Mouse (Mus musculus) heart, embryonic 15.5 days (tissue): ENCODE results near the gene Hdhd5. TPM values are rescaled to one million over a fixed set of nuclear protein-coding genes. Genes with fewer than 3 reads are reported as not detected.
A peak's percentile ranks its signal among the peaks of the same experiment; 100 is the strongest.

Source experiments
- ATAC-seq: fragments of 200-750 bp; cut with Nextera tagmentation; replicated peaks from 2 replicates; pipeline ENCODE4 v1.8.0; 2017; ENCODE audit warnings: low read depth, moderate TSS enrichment; ENCODE audit not compliant: insufficient number of reproducible peaks, insufficient read depth, low FRiP score
- H3K27ac ChIP-seq: fragments of 300-500 bp; sonication (generic); 2 replicates; pipeline ENCODE4 v1.5.1; 2015; ENCODE audit warnings: mild to moderate bottlenecking, inconsistent platforms
- H3K27me3 ChIP-seq: fragments of 300-500 bp; sonication (generic); 2 replicates; pipeline ENCODE4 v1.6.1; 2015; ENCODE audit warnings: inconsistent platforms
- H3K36me3 ChIP-seq: fragments of 300-500 bp; sonication (generic); 2 replicates; pipeline ENCODE4 v1.6.1; 2015; ENCODE audit warnings: mild to moderate bottlenecking, inconsistent platforms
- H3K4me1 ChIP-seq: fragments of 300-500 bp; sonication (generic); replicated peaks from 2 replicates; pipeline ENCODE4 v1.6.1; 2015; ENCODE audit warnings: inconsistent platforms
- H3K4me2 ChIP-seq: fragments of 300-500 bp; sonication (generic); 2 replicates; pipeline ENCODE4 v1.6.1; 2015; ENCODE audit warnings: inconsistent platforms, mild to moderate bottlenecking, moderate library complexity
- H3K4me3 ChIP-seq: fragments of 300-500 bp; sonication (generic); 2 replicates; pipeline ENCODE4 v1.5.1; 2015; ENCODE audit warnings: mild to moderate bottlenecking, inconsistent platforms
- H3K9ac ChIP-seq: fragments of 300-500 bp; sonication (generic); 2 replicates; pipeline ENCODE4 v1.6.1; 2015; ENCODE audit warnings: mild to moderate bottlenecking, inconsistent platforms
- H3K9me3 ChIP-seq: fragments of 300-500 bp; sonication (generic); replicated peaks from 2 replicates; pipeline ENCODE4 v1.6.1; 2016; ENCODE audit warnings: inconsistent platforms
- WGBS: fragments of 180-500 bp; shearing (Covaris S2); methylation state at CpG from one replicate; pipeline ENCODE4 v1.1.7; 2015; ENCODE audit warnings: mixed read lengths; 5-methylcytosine and 5-hydroxymethylcytosine counted together
- polyA plus RNA-seq: library from polyadenylated mRNA; unstranded; fragments of >200 nt; fragmentation: Nextera tagmentation; extraction: Ambion mirVana; gene quantifications from 2 replicates; pipeline ENCODE4 v1.2.1, GENCODE M21; 2015

The Hdhd5 gene
- polyA plus RNA-seq, 1 experiment from 2014 or later: 12.4 TPM

DNA sequence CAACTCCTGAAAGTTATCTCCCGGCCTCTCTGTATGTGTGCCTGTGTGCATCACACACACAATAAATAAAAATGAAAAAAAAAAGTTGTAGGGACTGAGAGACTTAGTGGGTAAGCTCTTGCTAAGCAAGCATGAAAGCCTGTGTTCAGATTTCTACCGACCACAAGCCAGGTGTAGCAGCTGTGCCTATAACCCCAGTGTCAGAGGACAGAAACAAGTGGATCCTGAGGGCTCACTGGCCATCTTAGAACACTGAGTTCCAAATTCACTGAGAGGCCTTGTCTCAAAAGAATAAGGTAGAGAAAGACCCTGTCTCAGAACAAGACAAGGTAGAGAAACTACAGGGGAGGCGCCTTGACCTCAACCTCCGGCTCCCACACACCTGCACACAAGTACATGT is 62.9 kb downstream of the Hdhd5 start:
- H3K4me1 ChIP-seq: peaks cover 52% of the 10 kb centered on the region
- H3K27me3 ChIP-seq: peaks cover 19% of the 10 kb centered on the region
- H3K4me3 ChIP-seq: no peak overlapping the region
- H3K27ac ChIP-seq: no peak overlapping the region
- H3K9me3 ChIP-seq: no peaks in the 10 kb centered on the region
- H3K4me2 ChIP-seq: no peak overlapping the region
- H3K9ac ChIP-seq: no peak overlapping the region
- no peaks in the 10 kb centered on the region for H3K36me3 ChIP-seq
- WGBS: 88% methylated on average over 4 of the region's 4 CpGs
- ATAC-seq: no peak

DNA sequence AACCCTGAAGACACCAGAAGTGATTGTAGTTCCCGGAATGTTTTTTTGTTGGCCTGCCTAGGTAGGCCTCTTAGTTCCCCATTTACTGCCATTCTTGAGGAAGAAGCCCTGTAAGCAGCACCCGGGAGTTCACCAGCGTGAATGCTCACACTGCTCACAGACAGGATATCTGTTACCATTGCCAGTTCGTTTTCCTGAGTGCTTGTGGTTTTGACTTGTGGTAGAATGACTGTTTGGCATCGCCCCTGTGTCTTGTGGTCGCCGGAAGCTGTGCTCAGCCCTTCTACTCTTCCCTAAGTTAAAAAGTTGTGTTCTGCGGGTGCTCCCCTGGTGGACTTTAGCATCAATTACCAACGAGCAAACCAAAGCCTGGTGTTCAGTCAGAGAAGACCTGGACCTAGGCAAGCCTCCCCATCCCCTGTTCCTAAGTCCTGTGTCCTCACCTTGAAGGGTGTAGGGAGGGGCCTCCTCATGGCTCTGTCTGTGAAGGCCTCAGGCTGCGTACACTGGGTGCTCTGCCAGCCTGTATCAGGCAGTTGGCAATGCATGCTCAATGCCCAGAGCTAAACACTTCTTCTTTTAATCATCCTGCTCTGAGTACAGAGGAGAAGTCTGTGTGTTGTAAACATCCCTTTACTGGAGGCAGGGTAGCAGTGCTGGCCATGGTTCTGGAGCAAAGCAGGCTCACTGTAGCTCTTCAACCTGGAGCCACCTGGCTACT is 64.3 kb downstream of the Hdhd5 start:
- no peak overlapping the region for H3K4me2 ChIP-seq
- 71% methylated on average over 10 of the region's 10 CpGs for WGBS

DNA sequence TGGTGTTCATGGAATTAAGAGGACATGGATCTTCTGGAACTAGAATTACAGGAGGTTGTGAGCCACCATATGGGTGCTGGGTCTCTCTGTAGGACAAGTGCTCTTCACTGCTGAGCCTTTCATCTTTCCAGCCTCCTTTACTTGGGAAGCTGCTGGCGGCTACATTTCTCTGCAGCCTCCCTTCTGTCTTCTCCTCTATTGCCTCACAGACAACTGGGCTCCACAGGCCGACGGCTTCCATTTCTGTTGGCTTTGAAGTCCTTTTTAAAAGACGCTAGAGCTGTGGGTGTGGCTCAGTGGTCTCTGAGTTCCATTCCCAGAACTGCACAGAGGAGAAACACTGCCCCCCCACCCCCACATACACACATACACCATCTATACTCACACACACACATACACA is 65.7 kb downstream of the Hdhd5 start:
- no peak for ATAC-seq
- WGBS: 57% methylated on average over 4 of the region's 4 CpGs

More for the DNA sequence above, 64.3 kb downstream of the Hdhd5 start:
- no peak overlapping the region for H3K4me3 ChIP-seq
- peaks cover 44% of the 10 kb centered on the region for H3K4me1 ChIP-seq
- H3K27ac ChIP-seq: no peak overlapping the region
- ATAC-seq: no peak
- no peaks in the 10 kb centered on the region for H3K9me3 ChIP-seq
- H3K9ac ChIP-seq: no peak overlapping the region
- no peaks in the 10 kb centered on the region for H3K36me3 ChIP-seq
- H3K27me3 ChIP-seq: peaks cover 34% of the 10 kb centered on the region

DNA sequence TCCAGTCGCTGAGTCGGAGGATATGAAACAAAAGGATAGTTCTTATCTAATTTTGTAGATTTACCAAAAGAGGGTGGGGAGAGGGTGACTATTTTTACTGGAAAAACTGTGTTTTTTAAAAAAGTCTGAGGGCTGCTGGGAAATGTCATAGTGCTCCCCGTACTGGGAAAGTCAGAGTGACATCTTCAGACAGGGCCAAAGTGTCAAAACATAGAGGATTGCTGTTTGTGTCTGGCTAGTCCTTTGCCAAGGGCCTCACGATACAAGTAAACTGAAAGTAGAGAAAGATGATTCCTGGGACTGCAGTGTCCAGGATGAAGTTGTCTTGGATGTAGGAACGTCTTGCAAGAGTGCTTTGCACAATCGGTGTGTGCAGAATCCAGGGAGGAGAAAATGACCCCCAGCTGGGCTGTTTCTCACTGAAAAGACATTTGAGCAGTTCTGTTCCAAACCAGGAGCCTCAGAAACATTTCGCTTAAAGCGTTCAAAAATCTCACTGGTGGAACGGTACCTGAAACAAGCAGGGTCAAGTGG is 66.6 kb downstream of the Hdhd5 start:
- Histone ChIP-seq H3K9ac (peak overlapping the region; percentile 64; the same call in 1 of the 2 replicates), H3K9me3 (no peaks in the 10 kb centered on the region), H3K4me3 (peak overlapping the region; percentile 72), H3K36me3 (no peaks in the 10 kb centered on the region), H3K27ac (no peak overlapping the region), H3K4me2 (peak overlapping the region; percentile 90), H3K4me1 (peaks cover 24% of the 10 kb centered on the region), H3K27me3 (peaks cover 42% of the 10 kb centered on the region)
- 55% methylated on average over 9 of the region's 9 CpGs for WGBS
- no peak for ATAC-seq

More for the DNA sequence above, 65.7 kb downstream of the Hdhd5 start:
- no peaks in the 10 kb centered on the region for H3K9me3 ChIP-seq
- H3K27me3 ChIP-seq: peaks cover 42% of the 10 kb centered on the region
- no peak overlapping the region for H3K4me3 ChIP-seq
- no peak overlapping the region for H3K4me2 ChIP-seq
- H3K4me1 ChIP-seq: peaks cover 32% of the 10 kb centered on the region
- no peak overlapping the region for H3K27ac ChIP-seq
- H3K36me3 ChIP-seq: no peaks in the 10 kb centered on the region
- no peak overlapping the region for H3K9ac ChIP-seq

- peak overlapping the region; percentile 72 for H3K4me3 ChIP-seq
- peak overlapping the region; percentile 90 for H3K4me2 ChIP-seq
- H3K36me3 ChIP-seq: no peaks in the 10 kb centered on the region
- peak; percentile 18; the same call in 1 of the 2 replicates for ATAC-seq
- H3K4me1 ChIP-seq: peaks cover 21% of the 10 kb centered on the region
- H3K27ac ChIP-seq: no peak overlapping the region
- 5% methylated on average over 11 of the region's 11 CpGs for WGBS
- peaks cover 42% of the 10 kb centered on the region for H3K27me3 ChIP-seq
- peak overlapping the region; percentile 64 for H3K9ac ChIP-seq
- H3K9me3 ChIP-seq: no peaks in the 10 kb centered on the region
Measured at GRCm38 (mm10) chr6:120463884-120464283, 67.2 kb downstream of the Hdhd5 start.

- Histone ChIP-seq H3K27ac (no peak within 1 kb of the TSS), H3K9me3 (no peaks in the 10 kb centered on the region), H3K4me2 (peak within 1 kb of the TSS; percentile 90), H3K36me3 (no peaks in the 10 kb centered on the region), H3K4me3 (peak within 1 kb of the TSS; percentile 72), H3K27me3 (peaks cover 42% of the 10 kb centered on the region), H3K4me1 (peaks cover 21% of the 10 kb centered on the region), H3K9ac (peak within 1 kb of the TSS; percentile 64)
- ATAC-seq: peak; percentile 70
- under 1% methylated on average over 84 of the region's 90 CpGs for WGBS
Measured at GRCm38 (mm10) chr6:120463086-120463871, 67.8 kb downstream of the Hdhd5 start, which contains the start of gene Il17ra. TSS of gene Il17ra (plus strand) at chr6:120463247.

DNA sequence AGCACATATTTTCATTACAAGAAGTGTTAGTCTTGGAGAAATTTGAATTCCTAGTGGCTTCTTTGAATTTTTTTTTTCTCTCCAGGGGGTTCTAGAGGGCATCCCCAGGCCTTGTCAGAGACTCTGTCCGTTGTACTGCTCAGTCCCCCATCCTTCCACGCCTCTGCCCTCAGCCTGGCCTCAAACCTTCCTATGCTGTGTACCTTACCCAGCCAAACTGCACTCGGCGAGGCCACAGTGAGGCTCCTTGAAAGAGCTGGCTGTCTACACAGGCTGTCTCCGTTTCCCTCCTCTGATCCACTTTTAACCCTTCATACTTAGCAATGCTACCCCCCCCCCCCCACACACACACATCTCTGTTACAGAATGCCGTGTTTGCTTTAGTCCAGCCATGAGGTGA is 68.9 kb downstream of the Hdhd5 start:
- no peak for ATAC-seq
- 51% methylated on average over 6 of the region's 6 CpGs for WGBS
- H3K9me3 ChIP-seq: no peaks in the 10 kb centered on the region
- H3K4me2 ChIP-seq: no peak overlapping the region
- H3K27ac ChIP-seq: no peak overlapping the region
- no peak overlapping the region for H3K9ac ChIP-seq
- no peak overlapping the region for H3K4me3 ChIP-seq
- no peaks in the 10 kb centered on the region for H3K36me3 ChIP-seq
- peaks cover 42% of the 10 kb centered on the region for H3K27me3 ChIP-seq
- peaks cover 21% of the 10 kb centered on the region for H3K4me1 ChIP-seq

DNA sequence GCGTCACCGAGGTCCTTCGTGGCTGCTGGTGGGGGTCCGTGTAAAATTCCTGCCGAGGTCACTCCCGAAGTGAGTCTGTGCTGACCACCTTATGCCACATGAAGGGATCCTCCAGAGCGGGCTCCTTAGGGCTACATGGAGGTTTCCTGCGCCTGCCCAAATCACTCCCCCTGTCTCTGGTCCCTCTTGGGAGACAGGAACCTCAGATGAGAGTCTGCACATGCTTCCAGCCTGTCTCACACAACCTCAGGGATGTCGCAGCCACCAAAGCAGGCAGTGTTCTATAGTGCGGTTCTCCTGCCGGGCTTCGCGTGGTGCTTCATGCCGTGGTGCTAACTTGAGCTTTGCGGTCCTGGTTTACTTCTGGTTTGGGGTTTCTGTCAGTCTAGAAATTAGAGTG is 69.9 kb downstream of the Hdhd5 start:
- 62% methylated on average over 15 of the region's 15 CpGs for WGBS
- Histone ChIP-seq H3K9ac (no peak overlapping the region), H3K9me3 (no peaks in the 10 kb centered on the region), H3K36me3 (no peaks in the 10 kb centered on the region), H3K27me3 (peaks cover 42% of the 10 kb centered on the region), H3K4me2 (no peak overlapping the region), H3K4me1 (peaks cover 21% of the 10 kb centered on the region), H3K27ac (no peak overlapping the region), H3K4me3 (no peak overlapping the region)
- ATAC-seq: no peak

Other genes with a start within 250 kb of the Hdhd5 start
- gene D330020A13Rik, start 237.0 kb downstream of the Hdhd5 start, polyA plus RNA-seq: 0.14 and 0.21 TPM in 2 replicates
- gene B4galnt3, start 236.8 kb downstream of the Hdhd5 start, polyA plus RNA-seq: 0.34 and 0.41 TPM in 2 replicates
- gene Kdm5a, start 167.2 kb downstream of the Hdhd5 start, polyA plus RNA-seq: 29.0 and 29.5 TPM in 2 replicates
- gene Ccdc77, start 166.9 kb downstream of the Hdhd5 start, polyA plus RNA-seq: 17.3 and 20.6 TPM in 2 replicates
- 3.4 and 8.1 TPM in 2 replicates for gene Il17ra, start 68.1 kb downstream of the Hdhd5 start, polyA plus RNA-seq
- 0.15 TPM in 1 of 2 replicates, not detected in the other for gene Tmem121b, start 37.5 kb downstream of the Hdhd5 start, polyA plus RNA-seq
- 1.1 and 1.2 TPM in 2 replicates for gene Cecr2, start 135.1 kb upstream of the Hdhd5 start, polyA plus RNA-seq
- 0.09 and 0.16 TPM in 2 replicates for gene Slc25a18, start 242.3 kb upstream of the Hdhd5 start, polyA plus RNA-seq